Mouse (Mus musculus) G1E (cell line): ENCODE measurements around the gene Celf5.

ENCODE experiments used
- CTCF ChIP-seq: IDR thresholded peaks from 2 replicates; pipeline ENCODE4 v1.5.1; 2012; ENCODE audit warnings: low read depth, low read length, inconsistent platforms, mixed read lengths
- GATA1 ChIP-seq: IDR thresholded peaks from 2 replicates; pipeline ENCODE4 v1.6.1; 2012; ENCODE audit warnings: borderline replicate concordance, low read length, inconsistent platforms, mixed read lengths
- GATA2 ChIP-seq: IDR thresholded peaks from 2 replicates; pipeline ENCODE4 v1.6.1; 2012; ENCODE audit warnings: low read depth, low read length, inconsistent platforms, borderline replicate concordance
- POLR2AphosphoS5 ChIP-seq: IDR thresholded peaks from 2 replicates; pipeline ENCODE4 v1.6.1; 2012; ENCODE audit warnings: low read depth, low read length, inconsistent platforms; ENCODE audit not compliant: insufficient replicate concordance
- TAL1 ChIP-seq: conservative IDR thresholded peaks from 2 replicates; pipeline ENCODE4 v1.6.1; 2012; ENCODE audit warnings: low read depth, low read length, inconsistent platforms, mixed read lengths

DNA sequence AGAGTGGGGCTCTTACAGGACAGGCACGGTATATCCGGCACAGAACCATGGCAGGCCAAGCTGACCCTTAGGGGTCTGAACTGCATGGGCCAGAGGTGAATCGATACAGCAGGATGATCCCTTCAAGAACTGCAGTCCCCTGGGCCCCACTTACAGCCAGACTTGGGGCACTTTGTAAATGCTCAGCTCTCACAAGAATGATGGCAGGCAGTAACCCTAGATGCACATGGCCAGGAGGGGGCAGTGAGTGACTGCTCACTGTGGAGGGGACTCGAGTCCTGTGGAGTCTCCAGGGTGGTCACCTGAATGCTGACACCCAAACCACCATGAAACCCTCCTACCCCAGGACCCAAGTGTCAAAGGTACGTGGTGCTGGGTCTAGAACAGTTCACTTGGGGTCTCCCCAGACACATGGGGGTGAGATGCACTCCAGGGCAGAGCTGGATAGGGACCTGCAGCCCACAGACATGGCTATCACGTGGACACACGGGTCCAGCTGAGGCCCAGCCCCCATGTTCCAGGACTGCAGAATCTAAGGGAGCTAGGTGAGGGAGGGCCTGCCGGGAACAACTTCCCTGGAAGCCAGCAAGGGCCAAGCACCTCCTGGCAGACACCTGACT lies 11.2 kb upstream of the Celf5 start:
- TF ChIP-seq CTCF = no peak
- no peak for TF ChIP-seq TAL1
- no peak for TF ChIP-seq GATA1
- TF ChIP-seq POLR2AphosphoS5 = no peak
- no peak for TF ChIP-seq GATA2
